In genomic region chr11:31672170-31672563, GRCm38 (mm10) we compare ENCODE assay signal across 8 mouse cellular contexts. TPM values are rescaled to one million over a fixed set of nuclear protein-coding genes. Genes with fewer than 3 reads are reported as not detected.
DNase-seq lines count a peak whose midpoint lies in the region; ATAC-seq and TF ChIP-seq lines count a peak whose summit lies in the region.

No protein-coding gene starts in this region.

- H3K4me2 ChIP-seq in CH12.LX (ENCODE audit: insufficient read depth, low read depth, poor library complexity, severe bottlenecking) = peak overlapping the region; percentile 91
- H3K4me2 ChIP-seq in forebrain, embryonic 14.5 days (ENCODE audit: low read length) = peak overlapping the region; percentile 59
- H3K4me2 ChIP-seq in liver, embryonic 14.5 days (ENCODE audit: low read depth) = peak overlapping the region; percentile 83

- H3K27ac ChIP-seq in heart, embryonic 10.5 days = peak overlapping the region; percentile 93
- no peak overlapping the region for H3K27ac ChIP-seq in CH12.LX (ENCODE audit: insufficient read depth, low read depth)
- H3K27ac ChIP-seq in forebrain, embryonic 14.5 days (ENCODE audit: low read depth, low read length) = no peak overlapping the region
- no peak overlapping the region for H3K27ac ChIP-seq in liver, embryonic 14.5 days

- ATAC-seq in forebrain, embryonic 14.5 days = peak; percentile 51
- ATAC-seq in liver, embryonic 14.5 days (ENCODE audit: insufficient read depth) = peak; percentile 22; the same call in 1 of the 2 replicates
- no peak; the same call in 1 of the 2 replicates for ATAC-seq in megakaryocyte progenitor cell, adult 5-6 weeks (replicated peaks; ENCODE audit: poor library complexity)

- TF ChIP-seq CTCF in CH12.LX (conservative IDR thresholded peaks at IDR 0.05 in 1 of 2, IDR thresholded peaks at IDR 0.05 in 1 of 2; ENCODE audit: low read depth in 2 of 2, low read length in 2 of 2) = no peak
- TF ChIP-seq CTCF in liver, embryonic 14.5 days (IDR thresholded peaks at IDR 0.05; ENCODE audit: low read depth) = no peak

- peaks cover 27% of the 10 kb centered on the region for H3K36me3 ChIP-seq in heart, embryonic 10.5 days
- H3K36me3 ChIP-seq in CH12.LX (replicated peaks in 1 of 2; ENCODE audit: control insufficient read depth in 1 of 2, insufficient read depth in 1 of 2, low read length in 1 of 2) = peaks cover 18 to 39% of the 10 kb centered on the region in 2 experiments
- peaks cover 19% of the 10 kb centered on the region for H3K36me3 ChIP-seq in forebrain, embryonic 14.5 days (ENCODE audit: control insufficient read depth, insufficient read depth, low read length)
- no peaks in the 10 kb centered on the region; the same call in none of the 2 replicates for H3K36me3 ChIP-seq in liver, embryonic 14.5 days (replicated peaks; ENCODE audit: control insufficient read depth, insufficient read depth, low read depth)

- H3K4me1 ChIP-seq in heart, embryonic 10.5 days = peaks cover 7% of the 10 kb centered on the region
- peaks cover 8 to 41% of the 10 kb centered on the region in 2 experiments for H3K4me1 ChIP-seq in CH12.LX (ENCODE audit: control insufficient read depth in 1 of 2, insufficient read depth in 2 of 2)
- peaks cover 8% of the 10 kb centered on the region for H3K4me1 ChIP-seq in forebrain, embryonic 14.5 days (ENCODE audit: control insufficient read depth, insufficient read depth, low read length)
- peaks cover 0 to 2% of the 10 kb centered on the region in 2 experiments; a peak in 1 of 4 replicates for H3K4me1 ChIP-seq in liver, embryonic 14.5 days (replicated peaks; ENCODE audit: control insufficient read depth in 2 of 2, insufficient read depth in 2 of 2, low read length in 1 of 2)

- H3K27me3 ChIP-seq in heart, embryonic 10.5 days (ENCODE audit: insufficient read depth, poor library complexity, severe bottlenecking) = no peaks in the 10 kb centered on the region
- no peaks in the 10 kb centered on the region for H3K27me3 ChIP-seq in CH12.LX (replicated peaks)
- H3K27me3 ChIP-seq in forebrain, embryonic 14.5 days (replicated peaks; ENCODE audit: control insufficient read depth, insufficient read depth, low read length) = no peaks in the 10 kb centered on the region
- no peaks in the 10 kb centered on the region for H3K27me3 ChIP-seq in liver, embryonic 14.5 days (ENCODE audit: control insufficient read depth, insufficient read depth, low read length)

- in situ Hi-C loops in CH12.LX (cut with MboI; ENCODE audit: low pct_ligation_motif_present, low pct_unique_long_range_greater_than_20kb, low sequenced_read_pairs) = loop anchor here (5.0 to 10.0 kb wide), 2 partner anchors 275 to 463 kb away; no protein-coding TSS in a partner anchor

- H3K79me2 ChIP-seq in CH12.LX (replicated peaks; ENCODE audit: control insufficient read depth, extremely low read depth, insufficient read depth, poor library complexity, severe bottlenecking) = peaks cover 18% of the 10 kb centered on the region

- no peak for TF ChIP-seq POLR2A in CH12.LX (IDR thresholded peaks at IDR 0.05; ENCODE audit: low read depth, low read length)

- TF ChIP-seq EP300 in CH12.LX (IDR thresholded peaks at IDR 0.05; ENCODE audit: low read length) = no peak
- TF ChIP-seq EP300 in liver, embryonic 14.5 days (IDR thresholded peaks at IDR 0.05; ENCODE audit: low read depth) = no peak

- intact Hi-C loops in heart, postnatal 36 days (cut with DNase I) = no loop called here

- peak overlapping the region; percentile 92 for H3K4me3 ChIP-seq in heart, embryonic 10.5 days
- H3K4me3 ChIP-seq in CH12.LX (replicated peaks in 1 of 3; ENCODE audit: low read depth in 2 of 3, low read length in 2 of 3, poor library complexity in 1 of 3) = peak overlapping the region; percentile 76 to 95 (median 92)
- H3K4me3 ChIP-seq in forebrain, embryonic 14.5 days (ENCODE audit: low read depth, low read length) = peak overlapping the region; percentile 88
- peak overlapping the region; percentile 87 to 92 for H3K4me3 ChIP-seq in liver, embryonic 14.5 days (ENCODE audit: insufficient read depth in 1 of 2, low read depth in 2 of 2, low read length in 2 of 2)

- H3K9ac ChIP-seq in CH12.LX (ENCODE audit: insufficient read depth, low read depth) = peak overlapping the region; percentile 86
- peak overlapping the region; percentile 93 for H3K9ac ChIP-seq in forebrain, embryonic 14.5 days (ENCODE audit: low read length)
- H3K9ac ChIP-seq in liver, embryonic 14.5 days (replicated peaks) = peak overlapping the region; percentile 77

- whole genome bisulfite sequencing in heart, embryonic 10.5 days = 11% methylated on average over 9 of the region's 9 CpGs
- 11% methylated on average over 9 of the region's 9 CpGs for WGBS in forebrain, embryonic 14.5 days
- 11% methylated on average over 9 of the region's 9 CpGs for WGBS in liver, embryonic 14.5 days (ENCODE audit: insufficient replicate concordance)

- no peak for TF ChIP-seq RAD21 in CH12.LX (IDR thresholded peaks at IDR 0.05; ENCODE audit: low read depth, low read length)

- H3K9me3 ChIP-seq in heart, embryonic 10.5 days = no peaks in the 10 kb centered on the region
- H3K9me3 ChIP-seq in CH12.LX (replicated peaks; ENCODE audit: low read length) = no peaks in the 10 kb centered on the region
- H3K9me3 ChIP-seq in forebrain, embryonic 14.5 days (replicated peaks; ENCODE audit: control insufficient read depth, low read length) = no peaks in the 10 kb centered on the region
- no peaks in the 10 kb centered on the region for H3K9me3 ChIP-seq in liver, embryonic 14.5 days (ENCODE audit: control insufficient read depth, low read length)

- no peak for DNase-seq in heart, embryonic 10.5 days (ENCODE audit: low spot score)
- no peak for DNase-seq in heart, postnatal 36 days
- no peak for DNase-seq in CH12.LX (ENCODE audit: extremely low read depth)
- no peak for DNase-seq in forebrain, embryonic 14.5 days (ENCODE audit: low spot score)
- no peak for DNase-seq in liver, embryonic 14.5 days (ENCODE audit: low read depth in 3 of 3, low spot score in 3 of 3)
- no peak for DNase-seq in urinary bladder, adult 18-20 months (ENCODE audit: low spot score in 2 of 2)
- no peak for DNase-seq in spleen, postnatal 4 days (ENCODE audit: low spot score in 2 of 2)

- dilution Hi-C loops in CH12.LX (cut with MboI; ENCODE audit: extremely low pct_ligation_motif_present, extremely low pct_unique_long_range_greater_than_20kb, low sequenced_read_pairs) = no loop called here

TF ChIP-seq in CH12.LX, 34 proteins besides CTCF, POLR2A, EP300 and RAD21:
- TF ChIP-seq ELF1 (IDR thresholded peaks at IDR 0.05; ENCODE audit: low read depth, low read length) (no peak), ZC3H11A (IDR thresholded peaks at IDR 0.05; ENCODE audit: low read depth, low read length) (no peak), MAZ (IDR thresholded peaks at IDR 0.05; ENCODE audit: low read depth, low read length) (no peak), MEF2A (IDR thresholded peaks at IDR 0.05; ENCODE audit: borderline replicate concordance, low read depth, low read length) (no peak), SIN3A (IDR thresholded peaks at IDR 0.05; ENCODE audit: low read length) (no peak), CHD1 (IDR thresholded peaks at IDR 0.05; ENCODE audit: low read depth, low read length) (no peak), ETS1 (conservative IDR thresholded peaks at IDR 0.05; ENCODE audit: low read depth, low read length) (no peak), POLR2AphosphoS2 (IDR thresholded peaks at IDR 0.05; ENCODE audit: low read depth, low read length) (no peak), RCOR1 (conservative IDR thresholded peaks at IDR 0.05; ENCODE audit: low read depth, low read length) (no peak), E2F4 (IDR thresholded peaks at IDR 0.05; ENCODE audit: insufficient replicate concordance, low read depth, low read length) (no peak), USF1 (IDR thresholded peaks at IDR 0.05; ENCODE audit: low read depth, low read length) (no peak), KAT2A (IDR thresholded peaks at IDR 0.05; ENCODE audit: insufficient replicate concordance, low read length) (no peak), TCF12 (IDR thresholded peaks at IDR 0.05; ENCODE audit: low read depth, low read length) (no peak), TBP (conservative IDR thresholded peaks at IDR 0.05; ENCODE audit: low read depth, low read length) (no peak), USF2 (conservative IDR thresholded peaks at IDR 0.05; ENCODE audit: low read depth, low read length) (no peak), ZKSCAN1 (IDR thresholded peaks at IDR 0.05; ENCODE audit: borderline replicate concordance, low read depth, low read length) (no peak)

RNA-seq across cellular contexts. Expression of gene Bod1, which starts 0.5 kb away (rescaled TPM):
- polyA plus RNA-seq in heart, embryonic 10.5 days (2016; fragmentation: Nextera tagmentation; extraction: Ambion mirVana) = 65.5 and 81.7 TPM in 2 replicates
- 100 to 1,000 TPM; 122 to 131 TPM for total RNA-seq in heart, postnatal 36 days (2021)
- total RNA-seq in CH12.LX (2012; rRNA removed) (33.2 and 36.8 TPM in 2 replicates), CH12.LX (2014; rRNA removed) (35.8 and 38.2 TPM in 2 replicates)
- polyA plus RNA-seq in CH12.LX (2012; ENCODE audit: insufficient read length, low read depth) = 32.6 and 37.2 TPM in 2 replicates
- 154 and 184 TPM in 2 replicates for polyA plus RNA-seq in forebrain, embryonic 14.5 days (2014; fragmentation: Nextera tagmentation; extraction: Ambion mirVana)
- polyA plus RNA-seq in liver, embryonic 14.5 days (2012; rRNA removed) = 10.7 and 12.9 TPM in 2 replicates
- polyA plus RNA-seq in liver, embryonic 14.5 days (2014; fragmentation: Nextera tagmentation; extraction: Ambion mirVana) = 11.6 and 12.2 TPM in 2 replicates
- 16.2 and 17.8 TPM in 2 replicates for total RNA-seq in megakaryocyte progenitor cell, adult 5-6 weeks (2015)
- 16.4 and 19.2 TPM in 2 replicates for total RNA-seq in megakaryocyte progenitor cell, adult 5-6 weeks (2017)
